8 mouse cellular contexts compared by ENCODE assay signal in genomic region chr10:80342749-80343424, GRCm38 (mm10). TPM values are rescaled to one million over a fixed set of nuclear protein-coding genes. Genes with fewer than 3 reads are reported as not detected.
DNase-seq lines count a peak whose midpoint lies in the region; ATAC-seq and TF ChIP-seq lines count a peak whose summit lies in the region.

No protein-coding gene starts in this region.

- peak overlapping the region; percentile 45; the same call in 1 of the 2 replicates for H3K9ac ChIP-seq in hindbrain, embryonic 12.5 days
- peak overlapping the region; percentile 27 for H3K9ac ChIP-seq in liver, embryonic 11.5 days (ENCODE audit: low read depth, low read length)
- H3K9ac ChIP-seq in midbrain, embryonic 16.5 days (ENCODE audit: low read depth, low read length): no peak overlapping the region

- peaks cover 3% of the 10 kb centered on the region; the same call in 1 of the 2 replicates for H3K27me3 ChIP-seq in G1E (ENCODE audit: insufficient read depth, low read length)
- peaks cover 92% of the 10 kb centered on the region for H3K27me3 ChIP-seq in embryonic facial prominence, embryonic 10.5 days (replicated peaks; ENCODE audit: low read depth, poor library complexity, severe bottlenecking)
- peaks cover 81% of the 10 kb centered on the region for H3K27me3 ChIP-seq in hindbrain, embryonic 12.5 days
- H3K27me3 ChIP-seq in liver, embryonic 11.5 days (replicated peaks; ENCODE audit: control insufficient read depth, insufficient read depth, low read length): peaks cover 61% of the 10 kb centered on the region
- peaks cover 68% of the 10 kb centered on the region for H3K27me3 ChIP-seq in midbrain, embryonic 16.5 days (ENCODE audit: control insufficient read depth, insufficient read depth, low read depth, low read length)

- DNase-seq in 416B (ENCODE audit: low read depth) (peak; percentile 40), G1E (ENCODE audit: low spot score) (peak; percentile 79)
- DNase-seq in embryonic facial prominence, embryonic 10.5 days (ENCODE audit: low spot score): peak; percentile 77
- peak; percentile 72 for DNase-seq in liver, embryonic 11.5 days (ENCODE audit: low spot score)
- no peak for DNase-seq in left cerebral cortex, adult 9 months (ENCODE audit: low spot score in 2 of 2)
- no peak for DNase-seq in gastrocnemius, postnatal 4 days (ENCODE audit: low spot score in 2 of 2)

- ATAC-seq in G1E (ENCODE audit: extremely low read depth, insufficient number of reproducible peaks, low FRiP score, poor library complexity, severe bottlenecking): peak; percentile 63
- ATAC-seq in hindbrain, embryonic 12.5 days (ENCODE audit: low FRiP score): peak; percentile 72
- ATAC-seq in liver, embryonic 11.5 days (replicated peaks; ENCODE audit: low FRiP score): peak; percentile 41
- ATAC-seq in midbrain, embryonic 16.5 days: peak; percentile 71

- under 1% methylated on average over 33 of the region's 33 CpGs for WGBS in embryonic facial prominence, embryonic 10.5 days
- under 1% methylated on average over 27 of the region's 33 CpGs for WGBS in hindbrain, embryonic 12.5 days
- 2% methylated on average over 29 of the region's 33 CpGs for WGBS in liver, embryonic 11.5 days
- whole genome bisulfite sequencing in midbrain, embryonic 16.5 days: 2% methylated on average over 26 of the region's 33 CpGs

- peaks cover 16% of the 10 kb centered on the region for H3K9me3 ChIP-seq in G1E (replicated peaks)
- H3K9me3 ChIP-seq in embryonic facial prominence, embryonic 10.5 days: no peaks in the 10 kb centered on the region
- H3K9me3 ChIP-seq in hindbrain, embryonic 12.5 days (replicated peaks): no peaks in the 10 kb centered on the region
- no peaks in the 10 kb centered on the region for H3K9me3 ChIP-seq in liver, embryonic 11.5 days (ENCODE audit: control insufficient read depth, low read length)
- H3K9me3 ChIP-seq in midbrain, embryonic 16.5 days (replicated peaks; ENCODE audit: control insufficient read depth, low read length, poor library complexity, severe bottlenecking): no peaks in the 10 kb centered on the region

- TF ChIP-seq CTCF in G1E (IDR thresholded peaks at IDR 0.05; ENCODE audit: low read depth, low read length): no peak

- peaks cover 84% of the 10 kb centered on the region for H3K4me1 ChIP-seq in G1E (ENCODE audit: insufficient read depth, low read depth, low read length)
- peaks cover 59% of the 10 kb centered on the region for H3K4me1 ChIP-seq in embryonic facial prominence, embryonic 10.5 days
- peaks cover 38% of the 10 kb centered on the region for H3K4me1 ChIP-seq in hindbrain, embryonic 12.5 days
- H3K4me1 ChIP-seq in liver, embryonic 11.5 days (replicated peaks; ENCODE audit: control insufficient read depth, insufficient read depth, low read length): peaks cover 55% of the 10 kb centered on the region
- peaks cover 12% of the 10 kb centered on the region for H3K4me1 ChIP-seq in midbrain, embryonic 16.5 days (ENCODE audit: control insufficient read depth, insufficient read depth, low read length)

- H3K27ac ChIP-seq in embryonic facial prominence, embryonic 10.5 days (replicated peaks): 0 out of 2 replicates have a peak overlapping the region, but pooled peaks have one; percentile 26
- H3K27ac ChIP-seq in hindbrain, embryonic 12.5 days: no peak overlapping the region
- H3K27ac ChIP-seq in liver, embryonic 11.5 days (ENCODE audit: low read depth, low read length): no peak overlapping the region; the same call in 1 of the 2 replicates
- no peak overlapping the region for H3K27ac ChIP-seq in midbrain, embryonic 16.5 days (ENCODE audit: low read length)

- peaks cover 32% of the 10 kb centered on the region for H3K36me3 ChIP-seq in G1E (replicated peaks)
- H3K36me3 ChIP-seq in embryonic facial prominence, embryonic 10.5 days (replicated peaks): no peaks in the 10 kb centered on the region
- H3K36me3 ChIP-seq in hindbrain, embryonic 12.5 days: no peaks in the 10 kb centered on the region
- no peaks in the 10 kb centered on the region for H3K36me3 ChIP-seq in liver, embryonic 11.5 days (ENCODE audit: control insufficient read depth, insufficient read depth, low read length)
- H3K36me3 ChIP-seq in midbrain, embryonic 16.5 days (ENCODE audit: control insufficient read depth, insufficient read depth, low read length): no peaks in the 10 kb centered on the region

- peak overlapping the region; percentile 73 for H3K4me3 ChIP-seq in G1E (ENCODE audit: low read depth, low read length)
- peak overlapping the region; percentile 57 for H3K4me3 ChIP-seq in embryonic facial prominence, embryonic 10.5 days
- peak overlapping the region; percentile 33 for H3K4me3 ChIP-seq in hindbrain, embryonic 12.5 days
- H3K4me3 ChIP-seq in liver, embryonic 11.5 days (ENCODE audit: low read depth, low read length): peak overlapping the region; percentile 36
- H3K4me3 ChIP-seq in midbrain, embryonic 16.5 days (ENCODE audit: low read depth, low read length): peak overlapping the region; percentile 34

- peak overlapping the region; percentile 54 for H3K4me2 ChIP-seq in hindbrain, embryonic 12.5 days (replicated peaks)
- H3K4me2 ChIP-seq in liver, embryonic 11.5 days: peak overlapping the region; percentile 70
- peak overlapping the region; percentile 59 for H3K4me2 ChIP-seq in midbrain, embryonic 16.5 days (ENCODE audit: low read length)

RNA-seq across cellular contexts. Expression of gene Adamtsl5, which starts 5.3 kb away (rescaled TPM):
- 16.9 and 17.5 TPM in 2 replicates for total RNA-seq in G1E (2014; fragmentation: Nextera tagmentation)
- total RNA-seq in G1E (2017): 5.4 and 8.0 TPM in 2 replicates
- polyA plus RNA-seq in G1E (2012): 33.4 and 37.9 TPM in 2 replicates
- polyA plus RNA-seq in embryonic facial prominence, embryonic 10.5 days (2016; fragmentation: Nextera tagmentation; extraction: Ambion mirVana): 0.65 and 0.88 TPM in 2 replicates
- polyA plus RNA-seq in hindbrain, embryonic 12.5 days (2016; fragmentation: Nextera tagmentation; extraction: Ambion mirVana): 0.38 and 0.77 TPM in 2 replicates
- 1.6 and 2.6 TPM in 2 replicates for polyA plus RNA-seq in liver, embryonic 11.5 days (2014; fragmentation: Nextera tagmentation; extraction: Ambion mirVana)
- polyA plus RNA-seq in midbrain, embryonic 16.5 days (2015; fragmentation: Nextera tagmentation; extraction: Ambion mirVana): 0.38 and 0.40 TPM in 2 replicates
- total RNA-seq in gastrocnemius, postnatal 4 days (2021): 10 to 100 TPM; 15.5 to 16.5 TPM

RNA-seq across cellular contexts. Expression of gene Reep6, which starts 13.1 kb away (rescaled TPM):
- 72.8 and 85.9 TPM in 2 replicates for total RNA-seq in G1E (2014; fragmentation: Nextera tagmentation)
- total RNA-seq in G1E (2017): 1.0 and 1.3 TPM in 2 replicates
- polyA plus RNA-seq in G1E (2012): 49.5 and 65.3 TPM in 2 replicates
- polyA plus RNA-seq in embryonic facial prominence, embryonic 10.5 days (2016; fragmentation: Nextera tagmentation; extraction: Ambion mirVana): 6.6 TPM in 2 replicates
- polyA plus RNA-seq in hindbrain, embryonic 12.5 days (2016; fragmentation: Nextera tagmentation; extraction: Ambion mirVana): 3.2 and 4.1 TPM in 2 replicates
- 74.3 and 76.1 TPM in 2 replicates for polyA plus RNA-seq in liver, embryonic 11.5 days (2014; fragmentation: Nextera tagmentation; extraction: Ambion mirVana)
- 6.0 and 8.6 TPM in 2 replicates for polyA plus RNA-seq in midbrain, embryonic 16.5 days (2015; fragmentation: Nextera tagmentation; extraction: Ambion mirVana)
- 1 to 10 TPM; 2.7 to 4.1 TPM for total RNA-seq in gastrocnemius, postnatal 4 days (2021)

RNA-seq across cellular contexts. Expression of gene Plk5, which starts 13.4 kb away (rescaled TPM):
- total RNA-seq in G1E (2014; fragmentation: Nextera tagmentation) (not detected in 2 replicates), G1E (2017) (0.12 TPM in 1 of 2 replicates, not detected in the other)
- not detected in 2 replicates for polyA plus RNA-seq in G1E (2012)
- 0.37 and 0.43 TPM in 2 replicates for polyA plus RNA-seq in embryonic facial prominence, embryonic 10.5 days (2016; fragmentation: Nextera tagmentation; extraction: Ambion mirVana)
- polyA plus RNA-seq in hindbrain, embryonic 12.5 days (2016; fragmentation: Nextera tagmentation; extraction: Ambion mirVana): 0.35 and 0.50 TPM in 2 replicates
- 0.25 TPM in 2 replicates for polyA plus RNA-seq in liver, embryonic 11.5 days (2014; fragmentation: Nextera tagmentation; extraction: Ambion mirVana)
- 9.6 and 11.0 TPM in 2 replicates for polyA plus RNA-seq in midbrain, embryonic 16.5 days (2015; fragmentation: Nextera tagmentation; extraction: Ambion mirVana)
- under 1 TPM in 1 of 2 experiments, not detected in 1; 0.34 TPM for total RNA-seq in gastrocnemius, postnatal 4 days (2021)

RNA-seq across cellular contexts. Expression of gene Pcsk4, which starts 13.6 kb away (rescaled TPM):
- total RNA-seq in G1E (2014; fragmentation: Nextera tagmentation) (4.8 and 6.7 TPM in 2 replicates), G1E (2017) (0.87 and 1.1 TPM in 2 replicates)
- 12.4 and 14.2 TPM in 2 replicates for polyA plus RNA-seq in G1E (2012)
- 5.0 and 5.5 TPM in 2 replicates for polyA plus RNA-seq in embryonic facial prominence, embryonic 10.5 days (2016; fragmentation: Nextera tagmentation; extraction: Ambion mirVana)
- 2.2 and 2.8 TPM in 2 replicates for polyA plus RNA-seq in hindbrain, embryonic 12.5 days (2016; fragmentation: Nextera tagmentation; extraction: Ambion mirVana)
- 12.6 and 12.8 TPM in 2 replicates for polyA plus RNA-seq in liver, embryonic 11.5 days (2014; fragmentation: Nextera tagmentation; extraction: Ambion mirVana)
- 5.6 and 6.5 TPM in 2 replicates for polyA plus RNA-seq in midbrain, embryonic 16.5 days (2015; fragmentation: Nextera tagmentation; extraction: Ambion mirVana)
- 1 to 10 TPM; 1.0 to 1.5 TPM for total RNA-seq in gastrocnemius, postnatal 4 days (2021)

RNA-seq across cellular contexts. Expression of gene 2310011J03Rik, which starts 22.6 kb away (rescaled TPM):
- total RNA-seq in G1E (2014; fragmentation: Nextera tagmentation) (17.2 and 17.6 TPM in 2 replicates), G1E (2017) (27.0 and 31.2 TPM in 2 replicates)
- polyA plus RNA-seq in G1E (2012): 92.5 and 108 TPM in 2 replicates
- 53.7 and 56.2 TPM in 2 replicates for polyA plus RNA-seq in embryonic facial prominence, embryonic 10.5 days (2016; fragmentation: Nextera tagmentation; extraction: Ambion mirVana)
- 38.4 and 39.7 TPM in 2 replicates for polyA plus RNA-seq in hindbrain, embryonic 12.5 days (2016; fragmentation: Nextera tagmentation; extraction: Ambion mirVana)
- 46.2 and 47.8 TPM in 2 replicates for polyA plus RNA-seq in liver, embryonic 11.5 days (2014; fragmentation: Nextera tagmentation; extraction: Ambion mirVana)
- polyA plus RNA-seq in midbrain, embryonic 16.5 days (2015; fragmentation: Nextera tagmentation; extraction: Ambion mirVana): 21.9 and 26.7 TPM in 2 replicates
- 10 to 100 TPM; 16.7 to 17.6 TPM for total RNA-seq in gastrocnemius, postnatal 4 days (2021)

Comparison
In these comparisons a context has a peak if more than half of its experiments do, and no peak if none do; other contexts are left out.
1. DNase-seq: peak in 416B (single experiment), G1E (single experiment), embryonic facial prominence, embryonic 10.5 days (single experiment) and liver, embryonic 11.5 days (single experiment); none in left cerebral cortex, adult 9 months (0 of 2) and gastrocnemius, postnatal 4 days (0 of 2).
2. Peak in every context shown above with its lines, with median percentiles within 50 percentile points of each other: ATAC-seq, H3K4me3 ChIP-seq and H3K4me2 ChIP-seq.